Mouse (Mus musculus) bone marrow, adult 2 months (tissue): ENCODE data around the gene Slc2a4. TPM values are rescaled to one million over a fixed set of nuclear protein-coding genes. Genes with fewer than 3 reads are reported as not detected.
"Not testable (repeated sequence)": the region's sequence is repeated elsewhere in the genome, so short reads cannot be mapped to it uniquely, and the experiment has no call there.

Source experiments
- H3K27ac ChIP-seq: fragments of 200-500 bp; 2 replicates; pipeline ENCODE4 v1.5.1; 2012; ENCODE audit warnings: low read depth, mild to moderate bottlenecking, control low read depth, inconsistent platforms, low read length; ENCODE audit not compliant: control insufficient read depth, poor library complexity, insufficient read depth
- H3K4me1 ChIP-seq: fragments of 200-500 bp; 2 replicates; pipeline ENCODE4 v1.6.1; 2011; ENCODE audit warnings: low read length; ENCODE audit not compliant: control insufficient read depth, insufficient read depth
- H3K4me3 ChIP-seq: fragments of 200-500 bp; replicated peaks from 2 replicates; pipeline ENCODE3; 2011; ENCODE audit warnings: mild to moderate bottlenecking, low read depth, low read length, control low read depth; ENCODE audit not compliant: control insufficient read depth
- CTCF ChIP-seq: fragments of 200-500 bp; IDR thresholded peaks from 2 replicates; pipeline ENCODE4 v1.5.1; 2011; ENCODE audit warnings: low read length, control low read depth; ENCODE audit not compliant: control insufficient read depth, insufficient read depth
- POLR2A ChIP-seq: fragments of 200-500 bp; IDR thresholded peaks from 2 replicates; pipeline ENCODE4 v1.6.1; 2011; ENCODE audit warnings: low read depth, mild to moderate bottlenecking, control low read depth, low read length, borderline replicate concordance; ENCODE audit not compliant: control insufficient read depth
- WGBS: fragments of 180-500 bp; shearing (Covaris S2); methylation state at CpG from one replicate; pipeline ENCODE4 v1.1.7; 2018; 5-methylcytosine and 5-hydroxymethylcytosine counted together
- polyA plus RNA-seq: library from polyadenylated mRNA; stranded (reverse); fragments of >200 nt; gene quantifications from 2 replicates; pipeline ENCODE4 v1.2.4, GENCODE M21; 2011; ENCODE audit warnings: low replicate concordance; ENCODE audit not compliant: missing spikeins, insufficient read depth, insufficient read length

Slc2a4 gene
- polyA plus RNA-seq, 1 experiment = 32.2 TPM

DNA sequence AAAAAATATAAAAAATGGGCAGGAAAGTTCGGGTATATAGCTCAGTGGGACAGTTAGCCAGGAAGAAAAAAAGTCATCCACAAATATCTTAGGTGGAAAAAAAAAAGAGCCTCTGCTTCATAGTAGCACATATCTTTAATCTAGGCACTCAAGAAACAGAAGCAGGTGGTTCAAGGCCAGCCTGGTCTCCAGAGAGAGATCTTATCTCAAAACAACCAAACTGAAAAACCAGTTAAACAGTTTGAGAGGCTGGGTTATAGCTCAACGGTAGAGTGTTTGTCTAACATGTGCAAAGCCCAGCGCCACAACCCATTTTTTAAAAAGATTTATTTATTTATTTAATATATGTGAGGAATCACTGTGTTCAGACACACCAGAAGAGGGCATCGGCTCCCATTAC, 14.9 kb downstream of the Slc2a4 start:
- Histone ChIP-seq H3K4me1 (peaks cover 4% of the 10 kb centered on the region), H3K4me3 (no peak overlapping the region), H3K27ac (no peak overlapping the region)
- TF ChIP-seq POLR2A (no peak), CTCF (no peak)
- 49% methylated on average over 4 of the region's 4 CpGs for WGBS

DNA sequence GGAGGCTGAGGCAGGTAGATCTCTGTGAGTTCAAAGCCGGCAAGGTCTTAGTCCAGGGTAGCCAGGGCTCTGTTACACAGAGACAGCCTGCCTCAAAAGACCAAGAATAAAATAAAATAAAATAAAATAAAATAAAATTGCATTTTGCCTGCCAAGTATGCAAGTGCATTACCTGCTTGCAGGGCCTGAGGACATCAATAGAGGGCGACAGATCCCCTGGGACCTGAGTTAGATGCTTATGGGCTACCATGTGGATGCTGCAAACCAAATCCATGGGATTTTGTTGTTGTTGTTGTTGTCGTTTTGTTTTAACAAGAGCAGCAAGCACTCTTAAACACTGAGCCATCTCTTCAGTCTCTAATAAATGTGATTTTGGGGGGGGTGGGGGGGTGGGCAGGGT, 15.7 kb downstream of the Slc2a4 start:
- H3K27ac ChIP-seq = peak overlapping the region; percentile 79; the same call in 1 of the 2 replicates
- WGBS = 46% methylated on average over 3 of the region's 3 CpGs
- no peak overlapping the region for H3K4me3 ChIP-seq
- peaks cover 4% of the 10 kb centered on the region for H3K4me1 ChIP-seq
- peak; percentile 47; the same call in 1 of the 2 replicates for TF ChIP-seq CTCF
- TF ChIP-seq POLR2A = no peak

DNA sequence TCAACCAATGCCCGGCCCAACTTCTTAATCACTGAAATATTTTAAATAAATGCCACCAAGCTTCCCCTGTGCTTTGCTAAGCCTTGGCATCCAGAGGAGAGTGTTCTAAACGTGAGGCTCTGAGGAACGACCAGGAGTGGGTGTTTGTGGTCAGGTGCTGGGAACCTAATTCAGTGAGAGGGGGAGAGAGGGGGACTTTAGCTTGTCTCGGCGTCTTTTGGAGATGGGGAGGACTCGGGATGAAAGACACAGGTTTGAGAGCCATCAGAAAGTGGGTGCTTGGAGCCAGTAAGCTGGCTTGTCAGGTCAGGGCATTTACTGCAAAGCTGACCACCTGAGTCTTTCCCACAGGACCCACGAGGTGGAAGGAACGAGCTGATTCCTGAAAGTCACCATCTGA, 16.2 kb downstream of the Slc2a4 start:
- Histone ChIP-seq H3K4me3 (no peak overlapping the region), H3K27ac (peak overlapping the region; percentile 79), H3K4me1 (peaks cover 4% of the 10 kb centered on the region)
- 15% methylated on average over 8 of the region's 8 CpGs for WGBS
- no peak for TF ChIP-seq CTCF
- no peak for TF ChIP-seq POLR2A

DNA sequence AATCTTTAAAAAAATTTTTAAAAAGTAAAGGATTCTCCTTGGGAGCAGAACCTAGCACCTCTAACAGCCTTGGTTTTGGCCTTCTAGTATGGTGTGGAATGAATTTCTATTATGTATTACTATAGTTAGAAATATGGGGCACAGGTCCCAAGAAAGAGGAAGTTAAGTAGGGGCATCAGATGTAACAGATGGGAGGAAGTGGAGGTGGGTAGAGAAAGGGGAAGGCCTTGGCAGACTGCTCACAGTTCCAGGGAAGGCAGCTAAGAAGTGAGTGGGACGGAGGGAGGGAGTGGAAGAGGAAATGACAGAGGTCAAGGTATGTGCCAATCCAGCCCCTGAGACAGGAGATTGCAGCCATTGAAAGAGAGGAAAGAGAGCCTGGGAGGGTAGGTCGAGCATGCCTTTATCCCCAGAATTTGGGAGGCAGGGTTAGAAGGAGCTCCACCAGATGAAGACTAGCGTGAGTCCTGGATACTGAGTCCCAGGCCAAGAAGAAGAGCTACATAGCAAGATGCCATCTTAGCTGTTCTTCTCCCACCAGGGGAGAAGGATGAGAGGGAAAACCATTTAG, 16.9 kb downstream of the Slc2a4 start:
- Histone ChIP-seq H3K4me1 (peaks cover 4% of the 10 kb centered on the region), H3K27ac (peak overlapping the region; percentile 79), H3K4me3 (no peak overlapping the region)
- TF ChIP-seq CTCF (no peak), POLR2A (no peak)
- 14% methylated on average over 3 of the region's 3 CpGs for WGBS

DNA sequence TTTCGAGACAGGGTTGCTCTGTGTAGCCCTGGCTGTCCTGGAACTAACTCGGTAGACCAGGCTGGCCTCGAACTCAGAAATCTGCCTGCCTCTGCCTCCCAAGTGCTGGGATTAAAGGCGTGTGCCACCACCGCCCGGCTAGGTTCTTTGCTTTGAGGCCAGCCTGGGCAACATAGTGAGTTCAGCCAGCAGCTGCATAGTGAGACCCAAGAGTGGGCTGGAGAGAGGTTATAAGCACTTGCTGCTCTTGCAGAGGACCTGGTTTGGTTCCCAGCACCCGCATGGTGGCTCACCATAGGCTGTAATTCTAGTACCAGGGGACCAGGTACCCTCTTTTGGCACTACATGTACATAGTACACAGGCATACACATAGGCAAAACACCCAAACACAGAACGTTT, 17.8 kb downstream of the Slc2a4 start:
- H3K4me3 ChIP-seq, H3K27ac ChIP-seq, H3K4me1 ChIP-seq: not testable (repeated sequence)
- 85% methylated on average over 8 of the region's 8 CpGs for WGBS

DNA sequence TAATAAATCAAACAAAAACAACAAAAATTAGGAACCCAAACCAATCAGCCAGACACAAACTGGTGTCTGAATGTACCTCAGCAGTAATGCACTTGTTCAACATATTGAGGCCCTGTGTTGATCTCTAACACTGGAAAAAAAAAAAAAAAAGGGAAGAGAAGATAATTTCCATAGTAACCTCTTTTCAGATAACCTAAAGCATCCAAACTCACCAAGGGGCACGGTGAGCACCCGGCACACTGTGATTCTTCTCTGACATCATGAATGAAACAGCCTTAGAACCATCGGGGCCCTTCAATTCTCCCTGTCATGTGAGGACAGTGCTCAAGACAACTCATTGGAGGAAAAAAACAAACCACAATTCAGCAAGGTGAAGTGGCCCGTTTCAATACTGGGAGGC, 18.3 kb downstream of the Slc2a4 start:
- TF ChIP-seq CTCF (no peak), POLR2A (no peak)
- WGBS = 41% methylated on average over 4 of the region's 4 CpGs
- H3K4me3 ChIP-seq = no peak overlapping the region
- H3K27ac ChIP-seq = no peak overlapping the region
- H3K4me1 ChIP-seq = peaks cover 4% of the 10 kb centered on the region

DNA sequence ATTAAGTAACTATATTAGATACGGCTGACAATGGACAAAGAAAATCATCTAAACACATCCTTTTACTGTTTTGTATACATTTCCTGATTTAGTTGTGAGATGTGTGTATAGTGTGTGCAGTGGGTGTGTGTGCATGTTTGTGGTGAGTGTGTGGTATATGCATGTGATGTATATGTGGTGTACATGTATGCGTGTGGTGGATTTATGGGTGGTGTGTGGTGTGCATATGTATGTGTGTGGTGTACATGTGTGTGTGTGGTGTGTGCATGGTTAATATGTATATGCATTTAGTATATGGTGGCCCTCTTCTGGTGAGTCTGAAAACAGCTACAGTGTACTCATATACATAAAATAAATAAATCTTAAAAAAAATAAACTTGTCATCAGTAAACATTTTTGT, 20.5 kb downstream of the Slc2a4 start:
- H3K4me3 ChIP-seq = no peak overlapping the region
- no peak for TF ChIP-seq CTCF
- no peak for TF ChIP-seq POLR2A

DNA sequence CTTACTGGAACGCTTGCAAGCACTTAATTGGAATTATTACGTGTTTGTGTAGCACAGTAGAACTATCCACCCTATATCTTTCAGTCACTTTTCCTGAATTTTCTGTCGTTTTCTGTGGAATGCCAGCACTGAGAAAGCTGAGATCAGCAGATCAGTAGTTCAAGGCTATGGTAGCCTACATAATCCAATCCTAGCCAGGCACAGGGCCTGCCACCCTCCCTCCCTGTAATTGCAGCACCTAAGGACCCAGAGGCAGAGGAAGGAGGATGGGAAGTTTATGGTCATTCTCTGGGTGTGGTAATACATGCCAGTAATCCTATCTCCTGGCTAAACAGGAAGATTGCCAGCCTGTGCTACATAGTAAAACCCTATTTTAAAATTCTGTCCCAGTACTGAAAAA, 25.2 kb downstream of the Slc2a4 start:
- WGBS = 46% methylated on average over 3 of the region's 3 CpGs
- Histone ChIP-seq H3K4me3 (no peak overlapping the region), H3K4me1 (no peaks in the 10 kb centered on the region; the same call in 1 of the 2 replicates)

More for the DNA sequence above, 20.5 kb downstream of the Slc2a4 start:
- 91% methylated on average over 2 of the region's 2 CpGs for WGBS
- H3K4me1 ChIP-seq = peaks cover 2% of the 10 kb centered on the region
- no peak overlapping the region for H3K27ac ChIP-seq

DNA sequence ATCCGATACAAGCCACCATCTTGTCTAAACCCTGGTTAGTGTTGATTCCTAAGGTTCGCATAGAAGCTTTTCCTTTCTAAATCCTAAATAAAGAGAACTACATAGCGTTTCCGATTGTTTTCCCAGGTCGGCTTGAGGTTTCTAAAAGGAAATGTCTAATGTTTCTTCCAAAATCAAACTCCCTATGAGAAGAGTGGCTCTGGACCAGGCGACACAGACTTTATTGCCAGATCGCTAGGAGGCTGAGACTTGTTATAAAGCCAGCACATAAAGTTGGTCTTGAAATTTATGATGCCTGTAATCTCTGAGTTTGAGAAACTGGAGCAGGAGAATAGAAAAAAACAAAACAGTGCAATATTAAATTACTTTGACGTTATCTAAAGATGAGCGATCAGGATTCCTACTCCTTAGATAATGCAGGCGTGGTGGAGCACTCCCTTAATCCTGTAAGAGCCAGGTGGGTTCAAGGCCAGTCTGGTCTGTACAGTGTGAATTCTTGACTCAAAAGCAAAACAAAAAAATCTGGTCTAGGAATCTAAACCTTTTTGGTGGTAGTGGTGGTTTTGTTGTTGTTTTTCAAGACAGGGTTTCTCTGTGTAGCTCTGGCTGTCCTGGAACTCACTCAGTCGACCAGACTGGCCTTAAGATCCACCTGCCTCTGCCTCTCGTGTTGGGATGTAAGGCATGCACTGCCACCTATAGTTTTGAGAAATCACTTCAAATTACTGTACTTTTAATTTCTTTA, 25.8 kb downstream of the Slc2a4 start:
- no peaks in the 10 kb centered on the region; the same call in 1 of the 2 replicates for H3K4me1 ChIP-seq
- H3K4me3 ChIP-seq = peak overlapping the region; percentile 77
- H3K27ac ChIP-seq = peak overlapping the region; percentile 78
- TF ChIP-seq POLR2A (no peak), CTCF (no peak)
- 3% methylated on average over 12 of the region's 12 CpGs for WGBS

More for the DNA sequence above, 25.2 kb downstream of the Slc2a4 start:
- TF ChIP-seq CTCF (no peak), POLR2A (no peak)
- H3K27ac ChIP-seq = no peak overlapping the region
